Mouse (Mus musculus) NIH3T3 (cell line): ENCODE measurements around the gene Fcmr.

Experiments used
- DNase-seq: peaks from one replicate; pipeline ENCODE4 v3.0.0-alpha.2; 2012; ENCODE audit warnings: low read depth

The Fcmr gene

DNA sequence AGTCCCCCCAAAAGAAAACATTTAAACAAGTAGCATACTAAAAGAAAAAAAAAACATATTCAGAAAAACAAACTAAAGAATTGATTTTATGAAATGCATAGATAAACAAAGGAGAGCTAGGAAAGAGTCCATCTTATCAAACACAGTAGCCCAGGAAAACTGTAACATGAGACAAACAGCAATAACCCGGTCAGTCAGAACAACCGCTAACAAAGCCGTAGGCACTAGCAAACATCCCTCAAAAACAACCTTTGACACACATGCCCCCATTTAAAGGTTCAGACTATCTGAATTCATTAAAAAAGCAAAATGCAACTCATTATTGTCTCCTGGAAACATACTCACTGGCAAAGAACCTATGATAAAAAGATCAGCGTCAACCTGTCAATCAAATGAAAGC is 8.0 kb upstream of the Fcmr start:
- no peak for DNase-seq

DNA sequence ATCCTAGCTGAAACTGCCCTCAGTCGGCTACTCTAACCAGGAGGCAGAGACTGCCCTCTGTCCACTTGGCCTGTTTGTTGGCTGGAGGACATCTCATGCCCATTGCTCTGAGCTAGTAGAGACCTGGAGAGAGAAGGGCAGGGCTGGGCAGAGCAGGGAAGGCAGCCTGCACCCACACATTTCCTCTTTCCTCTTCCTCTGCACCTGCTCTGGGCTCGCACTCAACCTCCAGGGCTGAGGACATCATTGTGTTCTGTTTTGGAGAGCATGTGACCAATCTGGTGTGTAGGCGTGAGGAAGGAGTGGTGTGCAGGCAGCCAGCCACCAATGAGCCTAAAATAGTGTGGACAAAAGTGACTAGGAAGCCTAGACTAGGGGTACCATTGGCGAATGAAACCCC is 1.2 kb upstream of the Fcmr start:
- no peak for DNase-seq

DNA sequence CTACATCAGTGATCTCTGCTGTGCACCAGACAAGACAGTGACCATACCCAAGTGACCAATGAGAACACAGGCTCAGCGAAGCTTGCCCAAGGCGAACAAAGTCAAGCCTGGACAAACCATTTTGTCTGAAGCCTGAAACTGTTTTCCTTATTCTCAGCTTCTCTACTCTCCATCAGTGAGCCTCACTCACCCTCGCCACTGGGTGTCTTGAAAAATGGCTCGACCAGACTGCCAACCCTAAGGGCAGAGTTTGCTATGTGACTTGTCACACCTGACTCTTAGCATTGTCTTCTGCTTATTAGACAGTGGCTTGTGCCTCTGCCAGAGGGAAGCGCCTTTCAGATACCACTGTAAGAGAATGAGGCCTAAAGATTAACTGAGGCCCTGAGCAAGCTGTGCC is 728 bp upstream of the Fcmr start:
- DNase-seq: no peak

DNA sequence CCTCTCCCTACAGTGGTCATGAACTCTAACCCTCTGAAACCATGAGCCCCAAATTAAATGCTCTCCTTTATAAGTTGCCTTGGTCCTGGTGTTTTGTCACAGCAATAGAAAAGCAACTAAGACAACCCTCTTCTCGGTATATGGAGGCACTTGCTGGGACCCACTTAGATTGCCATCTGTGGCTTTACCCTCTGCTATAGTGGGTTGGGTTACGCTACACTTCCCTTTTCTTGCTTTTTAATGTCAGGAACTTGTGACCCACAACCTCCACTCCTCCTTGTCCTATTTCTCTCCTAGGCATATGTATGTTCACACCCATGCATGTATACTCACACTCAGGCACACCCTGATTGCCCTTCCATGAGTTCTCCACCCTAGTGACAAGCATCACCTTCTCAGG is 7.4 kb downstream of the Fcmr start:
- no peak for DNase-seq

DNA sequence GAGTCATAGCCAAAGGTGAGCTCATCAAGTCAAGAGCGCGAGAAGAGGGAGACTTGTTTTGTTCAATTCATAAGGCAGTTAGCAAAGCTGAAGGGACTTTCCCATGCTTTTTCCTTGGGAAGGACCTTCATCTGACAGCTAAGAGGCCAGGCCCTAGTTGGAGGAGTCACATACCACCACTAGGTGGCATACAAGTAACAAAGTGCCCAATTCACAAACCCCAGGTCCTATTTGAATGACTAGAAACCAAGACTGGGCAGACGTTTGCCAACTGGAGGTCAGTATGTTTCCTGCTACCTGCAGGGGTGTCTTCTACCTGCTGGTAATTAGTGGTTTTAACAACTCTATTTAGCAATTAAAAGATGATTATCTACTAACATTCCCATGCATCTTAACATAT is 9.7 kb downstream of the Fcmr start:
- DNase-seq: peak; percentile 81

DNA sequence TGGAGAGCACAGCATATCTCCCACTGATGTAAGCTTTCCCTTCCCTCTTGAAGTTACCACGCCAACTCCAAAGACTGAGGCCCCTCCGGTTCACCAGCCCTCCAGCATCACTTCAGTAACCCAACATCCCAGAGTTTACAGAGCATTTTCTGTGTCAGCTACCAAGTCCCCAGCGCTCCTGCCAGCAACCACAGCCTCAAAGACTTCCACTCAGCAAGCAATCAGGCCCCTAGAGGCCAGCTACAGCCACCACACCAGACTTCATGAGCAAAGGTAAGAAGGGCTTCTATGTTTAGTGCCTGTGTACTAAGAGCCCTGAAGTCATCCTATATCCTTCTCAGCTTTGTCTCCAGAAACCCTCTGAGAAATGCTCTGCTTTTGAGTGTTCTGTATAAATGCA is 10.4 kb downstream of the Fcmr start:
- no peak for DNase-seq

DNA sequence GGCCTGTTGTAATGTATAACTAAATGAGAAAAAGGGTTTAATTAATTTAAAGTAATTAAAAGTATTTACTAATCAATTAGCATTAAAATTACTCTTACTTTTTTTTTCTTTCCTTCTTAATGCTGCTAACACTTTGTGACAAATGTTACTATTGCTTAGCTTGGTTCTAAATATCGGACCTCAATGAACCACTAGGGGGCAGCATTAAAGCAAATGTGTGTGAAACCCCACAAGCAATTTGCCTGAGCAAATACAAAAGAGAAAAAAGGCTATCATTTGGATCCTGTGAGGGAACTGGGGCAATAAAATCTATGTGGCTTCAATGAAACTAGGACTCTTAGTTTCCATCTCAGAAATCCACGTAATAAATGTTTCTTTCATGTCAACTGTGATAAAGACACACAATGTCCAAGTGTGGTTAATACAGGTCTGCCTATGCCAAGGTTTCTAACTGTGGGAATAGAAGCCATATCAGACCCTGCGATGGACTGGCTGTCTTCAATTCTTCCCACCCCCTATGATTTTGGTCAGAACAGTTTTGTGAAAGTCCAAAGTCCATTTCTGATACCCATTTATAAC is 11.6 kb downstream of the Fcmr start:
- DNase-seq: peak; percentile 87

DNA sequence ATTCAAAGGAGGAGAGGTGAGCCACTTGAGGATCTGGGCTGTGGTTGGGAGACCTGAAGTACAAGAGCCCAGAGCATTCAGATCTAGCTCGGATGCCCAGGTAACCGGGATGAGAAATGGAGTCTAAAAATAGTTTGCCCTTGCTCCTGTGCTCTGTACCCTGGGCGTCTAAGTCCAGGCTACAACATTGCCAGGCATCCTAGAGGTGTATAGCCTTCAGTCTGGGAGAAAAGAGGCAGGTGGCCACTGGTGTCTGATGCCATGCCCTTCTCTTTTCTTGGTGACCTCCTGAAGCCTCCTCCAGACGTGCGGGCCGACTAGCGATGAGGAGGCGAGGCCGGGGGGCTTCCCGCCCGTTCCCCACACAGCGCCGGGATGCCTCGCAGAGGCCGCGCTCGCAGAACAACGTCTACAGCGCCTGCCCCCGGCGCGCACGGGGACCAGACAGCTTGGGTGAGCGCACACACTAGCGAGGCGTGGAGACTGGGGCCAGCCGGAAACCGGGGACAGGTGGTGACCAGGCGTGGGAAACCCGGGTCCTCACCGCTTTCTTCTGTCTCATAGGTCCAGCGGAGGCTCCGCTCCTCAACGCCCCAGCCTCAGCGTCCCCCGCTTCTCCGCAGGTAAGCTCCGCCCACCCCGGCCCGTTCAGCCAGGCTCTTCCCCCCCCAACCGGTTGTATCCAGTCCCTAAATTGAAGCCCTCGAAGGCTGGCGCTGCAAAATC is 12.6 kb downstream of the Fcmr start:
- no peak for DNase-seq

DNA sequence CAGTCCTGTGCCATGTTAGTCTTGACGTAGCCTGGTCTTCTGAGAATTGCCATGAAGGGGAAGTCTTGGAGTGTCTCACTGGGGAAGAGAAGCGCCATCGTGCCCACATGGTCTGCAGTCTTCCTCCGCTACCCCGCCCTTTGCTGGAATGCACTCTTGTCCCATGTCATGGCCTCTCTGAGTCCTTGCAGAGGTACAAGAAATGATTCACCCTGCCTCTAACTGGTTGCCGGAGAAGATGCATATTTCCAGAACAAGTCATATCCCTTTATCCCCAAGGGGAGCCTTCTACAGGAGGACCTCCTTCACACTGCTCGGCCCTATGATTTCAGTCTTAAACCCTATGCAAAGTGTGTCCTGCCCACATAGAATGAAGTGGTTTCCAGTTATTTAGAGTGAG is 14.5 kb downstream of the Fcmr start:
- peak; percentile 13 for DNase-seq

DNA sequence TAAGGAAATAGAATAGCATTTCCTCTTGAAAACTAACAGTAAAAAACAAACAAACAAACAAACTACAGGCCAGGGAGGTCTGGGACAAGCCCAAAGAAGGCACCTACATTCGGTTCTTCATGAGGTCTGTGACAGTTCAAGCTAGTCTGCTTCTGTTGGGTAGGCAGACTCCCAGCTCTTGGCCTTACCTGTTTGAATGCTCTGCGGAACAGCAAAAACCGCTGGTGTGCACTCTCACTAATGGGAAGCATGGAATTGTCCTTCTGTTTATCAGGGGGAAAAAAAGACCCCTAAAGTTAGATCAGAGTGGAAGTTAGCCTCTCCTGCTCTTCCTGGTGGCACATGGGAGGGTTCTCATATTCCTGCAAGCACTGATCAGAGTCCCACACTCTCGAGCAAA is 17.7 kb downstream of the Fcmr start:
- DNase-seq: no peak

DNA sequence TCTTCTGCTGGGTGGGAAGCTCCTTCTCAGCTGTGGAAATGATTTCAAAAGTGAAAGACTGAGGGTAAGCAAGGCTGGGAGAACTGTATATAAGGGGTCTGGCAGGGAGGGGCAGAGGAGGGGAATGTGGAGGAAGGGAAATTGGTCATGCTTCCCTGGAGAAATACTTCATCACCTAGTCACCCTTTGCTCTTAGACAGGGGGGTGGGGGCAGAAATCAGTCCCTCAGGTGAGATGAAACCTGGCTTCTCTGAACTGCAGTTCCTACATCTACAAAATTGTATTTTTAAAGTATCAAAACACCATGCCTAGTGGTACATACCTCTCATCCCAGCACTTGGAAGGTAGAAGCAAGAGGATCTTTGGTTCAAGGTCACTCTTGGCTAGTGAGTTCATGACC is 21.9 kb downstream of the Fcmr start, which contains the start of gene Il24:
Il24 (minus strand) TSS at position 101 of the 400 bp plus-strand sequence.
- no peak for DNase-seq

DNA sequence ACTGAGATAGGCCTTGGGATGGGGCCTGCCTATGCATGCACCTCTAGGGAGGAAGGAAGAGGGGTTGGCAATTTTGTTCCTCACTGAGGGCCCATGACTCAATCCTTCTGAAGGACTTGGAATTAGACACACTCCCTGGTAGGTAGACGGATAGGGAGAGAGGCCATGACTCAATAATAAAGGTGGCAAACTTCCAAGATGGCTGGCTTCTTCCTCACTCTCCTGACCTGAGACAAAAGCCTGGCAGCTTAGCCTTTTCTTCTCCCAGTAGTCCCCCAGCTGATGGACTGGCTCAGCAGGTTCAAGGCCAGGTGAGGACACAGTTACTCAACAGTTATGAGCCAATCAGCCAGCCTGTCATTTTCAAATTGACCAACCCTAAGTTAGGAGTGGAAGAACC is 27.0 kb downstream of the Fcmr start:
- peak; percentile 42 for DNase-seq

DNA sequence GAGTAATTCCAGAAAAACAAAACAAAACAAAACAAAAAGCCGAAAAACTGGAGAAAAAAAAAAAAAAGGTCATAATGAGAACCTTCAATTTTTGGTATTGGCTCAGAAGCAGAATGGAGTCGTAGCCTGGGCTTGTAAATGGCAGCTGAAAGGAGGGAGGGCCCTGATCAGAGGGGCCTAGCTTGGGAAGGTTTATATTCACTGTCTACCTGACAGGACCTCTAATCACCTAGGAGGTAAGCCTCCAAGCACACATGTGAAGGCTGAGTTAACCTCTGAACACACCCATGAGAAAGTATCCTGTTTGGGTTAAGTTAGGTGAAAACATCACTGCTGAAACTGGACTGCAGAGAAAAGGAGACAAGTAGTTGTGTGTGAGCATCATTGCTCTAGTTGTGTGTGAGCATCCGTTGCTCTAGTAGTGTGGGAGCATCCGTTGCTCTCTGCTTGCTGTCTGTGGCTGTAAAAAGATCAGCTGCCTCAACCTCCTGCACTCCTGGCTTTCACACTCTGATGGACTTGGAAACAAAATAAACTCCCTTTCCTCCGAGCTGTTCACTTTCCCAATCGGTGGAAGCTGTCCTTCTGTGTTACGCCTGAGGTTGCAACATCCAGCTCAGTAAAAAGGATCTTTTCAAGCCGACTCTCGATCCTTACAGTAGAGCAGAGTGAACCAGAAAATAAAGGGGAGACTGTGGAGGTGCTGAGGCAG is 28.0 kb downstream of the Fcmr start:
- no peak for DNase-seq

DNA sequence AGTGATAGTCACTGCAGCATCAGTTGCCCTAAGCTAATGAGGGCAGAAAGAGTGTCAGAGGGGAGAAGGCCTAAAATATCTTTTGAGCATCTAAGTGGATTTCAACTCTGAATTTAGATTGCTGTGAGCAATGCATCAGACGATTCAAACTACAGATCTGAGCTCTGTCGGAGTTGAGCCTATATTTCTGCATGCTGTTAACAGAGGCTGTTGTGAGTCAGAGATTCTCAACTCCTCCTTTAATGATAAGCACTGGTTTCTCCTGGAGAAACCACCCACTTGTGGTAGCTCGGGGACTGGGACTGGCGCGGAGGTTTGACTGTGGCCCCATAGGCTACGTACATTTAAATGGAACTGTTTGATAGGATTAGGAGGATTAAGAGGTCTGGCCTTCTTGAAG is 29.0 kb downstream of the Fcmr start:
- no peak for DNase-seq

DNA sequence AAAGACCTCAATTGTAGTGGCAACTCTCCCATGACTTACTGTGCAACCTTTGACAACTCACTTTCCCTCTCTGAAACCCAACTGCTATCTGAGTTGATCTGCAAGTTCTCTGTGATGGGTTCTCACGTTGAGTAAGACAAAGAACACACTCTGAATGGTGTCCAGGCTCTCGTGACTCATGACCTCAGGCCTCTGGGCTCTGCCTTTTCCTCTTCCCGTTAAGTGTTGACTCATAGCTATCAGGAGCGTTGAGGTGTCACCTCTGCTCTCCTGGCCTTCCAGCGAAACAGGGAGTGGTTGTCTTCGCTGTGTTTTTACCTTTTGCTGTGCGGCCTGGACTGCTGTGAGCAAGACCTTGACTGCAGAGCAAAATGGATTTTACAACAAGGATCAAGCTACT is 37.0 kb downstream of the Fcmr start:
- peak; percentile 16 for DNase-seq

DNA sequence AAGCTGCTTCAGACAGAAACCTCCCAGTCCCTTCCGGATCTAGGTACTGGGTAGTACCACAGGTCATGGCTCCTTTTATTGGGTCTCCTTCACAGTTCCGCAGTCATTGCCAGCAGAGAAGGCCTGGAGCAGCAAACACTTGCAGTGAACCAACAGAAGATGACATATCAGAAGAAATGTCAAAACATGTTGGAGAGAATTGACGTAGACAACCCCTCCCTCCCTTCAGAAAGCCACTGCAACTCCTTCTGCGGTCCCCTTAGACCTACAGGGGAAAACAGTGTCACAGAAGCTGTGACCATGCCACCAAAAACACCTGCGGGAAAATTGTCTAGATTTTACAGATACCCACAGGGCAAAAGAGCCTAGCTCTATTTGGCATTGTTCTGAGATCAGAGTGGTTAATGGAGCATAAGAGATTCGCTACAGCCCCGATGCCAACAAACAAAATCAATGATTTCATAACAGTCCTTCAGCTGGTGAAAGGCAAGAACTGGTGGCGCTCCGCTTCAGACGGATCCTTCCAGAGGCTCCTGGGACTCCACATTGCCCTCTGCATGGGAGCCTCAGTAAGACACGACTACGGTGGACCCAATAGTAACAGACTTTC is 46.0 kb downstream of the Fcmr start, which contains the start of gene Il20:
Il20 (minus strand) TSS at position 51 of the 610 bp plus-strand sequence.
- no peak for DNase-seq

DNA sequence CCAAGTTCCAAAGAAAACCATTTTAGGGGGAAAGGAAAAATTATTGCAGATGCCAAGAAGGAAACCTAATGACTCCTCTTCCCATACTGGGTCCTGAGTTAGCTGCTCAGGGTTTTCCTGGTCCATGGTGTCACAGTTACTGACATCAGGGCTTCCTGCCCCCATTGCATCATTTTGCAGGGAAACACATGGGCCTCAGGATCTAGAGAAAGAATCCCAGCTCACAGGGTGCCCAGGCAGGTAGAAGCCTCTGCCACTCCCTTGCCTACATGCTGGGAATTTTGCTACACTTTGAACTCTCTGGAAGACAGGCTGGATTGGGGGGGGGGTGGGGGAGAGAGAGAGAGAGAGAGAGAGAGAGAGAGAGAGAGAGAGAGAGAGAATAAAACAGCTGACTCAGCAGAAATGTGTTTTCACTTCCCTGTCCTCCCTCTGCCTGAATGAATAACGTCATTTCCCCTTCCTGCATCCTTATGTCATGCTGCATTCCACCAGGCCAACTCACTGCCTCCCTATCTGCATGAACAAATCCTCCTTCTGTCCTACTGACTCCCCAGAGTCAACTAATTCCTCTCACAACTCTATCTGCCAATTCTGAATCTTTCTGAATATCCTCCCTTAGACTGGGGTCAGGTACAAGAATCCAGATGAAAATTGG is 53.0 kb downstream of the Fcmr start:
- DNase-seq: peak; percentile 17

DNA sequence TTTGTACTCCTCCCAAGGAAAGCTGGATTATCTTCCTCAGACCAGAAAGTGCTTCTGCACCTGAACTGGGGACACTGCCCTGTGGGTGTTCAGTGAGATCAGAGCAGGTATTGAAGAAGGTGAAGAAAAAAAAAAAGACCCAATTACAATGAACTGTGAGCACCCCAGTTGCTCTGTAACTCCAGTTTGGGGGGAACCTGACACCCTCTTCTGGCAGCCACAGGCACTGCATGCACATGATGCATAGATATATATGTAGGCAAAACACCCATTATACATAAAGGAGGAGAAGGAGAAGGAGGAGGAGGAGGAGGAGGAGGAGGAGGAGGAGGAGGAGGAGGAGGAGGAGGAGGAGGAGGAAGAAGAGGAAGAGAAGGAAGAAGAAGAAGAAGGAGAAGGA is 61.0 kb downstream of the Fcmr start:
- no peak for DNase-seq
